Mouse (Mus musculus): ENCODE measurements around the gene Clic4. TPM values are rescaled to one million over a fixed set of nuclear protein-coding genes. Genes with fewer than 3 reads are reported as not detected.
A peak's percentile ranks its signal among the peaks of the same experiment; 100 is the strongest.
"Not testable (repeated sequence)": the region's sequence is repeated elsewhere in the genome, so short reads cannot be mapped to it uniquely, and the experiment has no call there.

The Clic4 gene
- total RNA-seq, 2 experiments from 2014 or later, result 27.1 to 27.6 TPM

GRCm38 (mm10) chr4:135219652-135220051 lies 53.0 kb downstream of the Clic4 start:
- DNase-seq (ENCODE audit: extremely low spot score in 1 of 2, low spot score in 2 of 2), result peak; percentile 62 to 83
- intact Hi-C loops (cut with DNase I), result loop anchor here (2.0 to 5.0 kb wide), 2 partner anchors 48 to 99 kb away; no protein-coding TSS in a partner anchor

- intact Hi-C loops (cut with DNase I), result no loop called here
- DNase-seq (ENCODE audit: extremely low spot score in 1 of 2, low spot score in 2 of 2), result no peak
Observed at GRCm38 (mm10) chr4:135209846-135210245, 62.8 kb downstream of the Clic4 start.

- intact Hi-C loops (cut with DNase I), result loop anchor here (2.0 kb wide), 1 partner anchor 261 kb away; no protein-coding TSS in a partner anchor
- peak; percentile 76 to 91 for DNase-seq (ENCODE audit: extremely low spot score in 1 of 2, low spot score in 2 of 2)
Observed at GRCm38 (mm10) chr4:135205711-135206600, 66.7 kb downstream of the Clic4 start.

- intact Hi-C loops (cut with DNase I), result no loop called here
Observed at GRCm38 (mm10) chr4:135205254-135205653, 67.4 kb downstream of the Clic4 start.

GRCm38 (mm10) chr4:135204666-135205065 lies 67.9 kb downstream of the Clic4 start:
- intact Hi-C loops (cut with DNase I), result no loop called here
- no peak for DNase-seq (ENCODE audit: extremely low spot score in 1 of 2, low spot score in 2 of 2)

More at GRCm38 (mm10) chr4:135205254-135205653, 67.4 kb downstream of the Clic4 start:
- no peak for DNase-seq (ENCODE audit: extremely low spot score in 1 of 2, low spot score in 2 of 2)

GRCm38 (mm10) chr4:135203806-135204560 lies 68.6 kb downstream of the Clic4 start:
- intact Hi-C loops (cut with DNase I), result no loop called here
- no peak for DNase-seq (ENCODE audit: extremely low spot score in 1 of 2, low spot score in 2 of 2)

- intact Hi-C loops (cut with DNase I), result no loop called here
- DNase-seq (ENCODE audit: extremely low spot score in 1 of 2, low spot score in 2 of 2), result no peak
Observed at GRCm38 (mm10) chr4:135203279-135203678, 69.3 kb downstream of the Clic4 start.

DNA sequence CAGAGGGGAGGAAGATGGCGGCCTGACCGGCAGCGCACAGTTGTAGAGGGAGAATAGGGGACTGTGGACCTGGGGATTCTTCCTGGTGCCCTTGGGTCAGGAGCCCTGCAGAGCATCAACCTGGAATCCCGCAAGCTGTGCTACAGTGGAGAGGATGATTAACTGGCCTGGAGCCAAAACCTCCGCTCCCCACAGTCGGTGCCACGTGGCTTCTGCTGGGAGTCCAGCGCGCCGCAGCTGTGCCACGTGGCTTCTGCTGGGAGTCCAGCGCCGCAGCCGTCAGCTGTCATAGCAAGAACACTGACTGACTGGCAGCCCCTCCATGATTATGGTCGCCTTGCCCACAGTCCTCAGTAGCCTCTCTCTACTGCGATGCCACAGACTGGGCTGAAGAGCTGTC lies 70.8 kb downstream of the Clic4 start:
- intact Hi-C loops (cut with DNase I), result no loop called here

GRCm38 (mm10) chr4:135197857-135198256 lies 74.8 kb downstream of the Clic4 start:
- intact Hi-C loops (cut with DNase I), result no loop called here
- DNase-seq (ENCODE audit: extremely low spot score in 1 of 2, low spot score in 2 of 2), result no peak

More for the DNA sequence above, 70.8 kb downstream of the Clic4 start:
- DNase-seq (ENCODE audit: extremely low spot score in 1 of 2, low spot score in 2 of 2), result no peak

DNA sequence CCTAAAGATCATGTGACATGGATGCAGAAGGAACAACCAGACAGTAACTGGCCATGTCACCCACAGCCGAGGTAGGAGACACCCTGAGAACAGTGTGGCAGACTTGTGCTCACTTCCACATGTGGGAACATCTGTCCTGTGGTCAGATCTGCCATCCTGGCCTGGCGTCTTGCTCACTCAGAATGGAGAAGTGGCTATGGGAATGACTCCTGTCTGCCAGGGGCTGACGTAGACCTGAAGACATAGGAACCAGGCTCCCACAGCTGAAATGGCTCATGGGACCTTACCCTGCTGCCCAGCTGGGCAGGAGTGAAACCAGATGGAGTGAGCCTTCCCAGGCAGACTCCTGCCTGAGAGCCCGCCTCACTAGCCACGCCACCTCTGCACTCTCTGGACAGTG lies 79.8 kb downstream of the Clic4 start:
- intact Hi-C loops (cut with DNase I), result no loop called here

GRCm38 (mm10) chr4:135191604-135192003 lies 81.0 kb downstream of the Clic4 start:
- no peak for DNase-seq (ENCODE audit: extremely low spot score in 1 of 2, low spot score in 2 of 2)
- intact Hi-C loops (cut with DNase I), result no loop called here

More for the DNA sequence above, 79.8 kb downstream of the Clic4 start:
- DNase-seq (ENCODE audit: extremely low spot score in 1 of 2, low spot score in 2 of 2), result no peak

DNA sequence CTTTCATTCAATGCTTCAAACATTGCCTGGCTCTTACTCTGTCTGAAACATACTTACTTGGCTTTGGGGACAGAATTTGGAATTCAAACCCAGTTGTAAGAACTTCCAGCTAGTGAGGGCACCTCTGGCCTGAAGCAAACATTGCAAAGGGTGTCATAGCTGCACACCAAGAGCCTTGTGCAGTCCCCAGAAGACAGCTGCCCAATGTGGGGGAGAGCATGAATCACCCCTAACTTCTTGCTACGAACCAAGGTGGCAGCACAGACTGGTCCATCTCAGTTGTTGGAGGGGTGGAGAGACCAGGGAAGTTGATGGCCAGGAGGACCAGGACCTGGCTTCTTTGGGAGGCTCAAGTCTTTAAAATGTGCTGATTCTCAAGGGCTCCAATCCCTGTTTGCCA lies 81.4 kb downstream of the Clic4 start:
- intact Hi-C loops (cut with DNase I), result no loop called here
- DNase-seq (ENCODE audit: extremely low spot score in 1 of 2, low spot score in 2 of 2), result no peak

GRCm38 (mm10) chr4:135190364-135190763 lies 82.2 kb downstream of the Clic4 start:
- intact Hi-C loops (cut with DNase I), result no loop called here

DNA sequence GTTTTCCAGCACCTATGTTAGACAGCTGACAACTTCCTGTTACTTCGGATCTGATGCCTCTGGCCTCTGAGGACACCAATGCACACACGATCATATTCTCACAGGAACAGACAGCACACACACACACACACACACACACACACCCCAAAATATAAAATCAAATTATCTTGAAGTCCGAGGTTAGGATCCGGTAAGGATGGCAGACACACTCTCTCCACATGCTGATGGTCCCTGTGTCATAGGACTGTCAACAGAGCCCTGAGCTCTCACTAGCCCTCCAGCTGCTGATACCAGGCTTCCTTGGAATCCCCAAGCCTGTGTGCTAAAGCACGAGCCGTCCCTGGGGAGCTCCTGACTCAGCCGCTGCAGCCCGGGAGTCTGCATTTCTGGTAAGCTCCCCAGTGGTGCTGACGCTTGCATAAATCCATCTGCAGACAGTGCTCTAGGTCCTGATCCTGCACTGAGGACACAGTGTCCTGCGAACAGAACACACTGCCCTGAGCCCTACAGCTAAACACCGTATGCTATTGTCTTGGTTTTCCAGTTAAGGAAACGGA lies 83.1 kb downstream of the Clic4 start:
- DNase-seq (ENCODE audit: extremely low spot score in 1 of 2, low spot score in 2 of 2), result no peak
- intact Hi-C loops (cut with DNase I), result no loop called here

More at GRCm38 (mm10) chr4:135190364-135190763, 82.2 kb downstream of the Clic4 start:
- no peak for DNase-seq (ENCODE audit: extremely low spot score in 1 of 2, low spot score in 2 of 2)

GRCm38 (mm10) chr4:135184277-135184676 lies 88.3 kb downstream of the Clic4 start:
- intact Hi-C loops (cut with DNase I); DNase-seq (ENCODE audit: extremely low spot score in 1 of 2, low spot score in 2 of 2): not testable (repeated sequence)

GRCm38 (mm10) chr4:135181819-135182218 lies 90.8 kb downstream of the Clic4 start:
- intact Hi-C loops (cut with DNase I), result no loop called here
- DNase-seq (ENCODE audit: extremely low spot score in 1 of 2, low spot score in 2 of 2), result no peak

GRCm38 (mm10) chr4:135179077-135179481 lies 93.5 kb downstream of the Clic4 start:
- intact Hi-C loops (cut with DNase I), result no loop called here
- no peak for DNase-seq (ENCODE audit: extremely low spot score in 1 of 2, low spot score in 2 of 2)

DNA sequence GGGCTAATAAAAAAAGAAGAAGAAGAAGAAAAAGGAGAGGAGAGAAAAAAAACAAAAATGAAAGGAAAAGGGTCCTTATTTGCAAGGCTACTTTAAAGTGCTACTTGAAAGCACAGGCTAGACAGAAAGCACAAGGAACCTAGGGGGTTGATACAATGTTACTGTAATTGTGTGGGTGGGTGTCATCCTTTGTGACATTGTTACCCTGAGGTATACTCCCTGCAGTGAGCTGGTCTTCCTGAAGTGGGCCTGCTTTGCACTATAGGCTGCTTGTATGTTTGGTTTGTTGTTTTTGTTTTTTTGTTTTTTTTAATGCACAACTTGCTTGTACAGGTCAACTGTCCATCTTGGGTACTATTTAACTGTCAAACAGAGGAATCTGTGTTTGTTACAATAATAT lies 95.0 kb downstream of the Clic4 start:
- DNase-seq (ENCODE audit: extremely low spot score in 1 of 2, low spot score in 2 of 2), result no peak
- intact Hi-C loops (cut with DNase I), result no loop called here

- intact Hi-C loops (cut with DNase I), result no loop called here
- DNase-seq (ENCODE audit: extremely low spot score in 1 of 2, low spot score in 2 of 2), result no peak
Observed at GRCm38 (mm10) chr4:135175406-135176120, 97.1 kb downstream of the Clic4 start.

All from left cerebral cortex, postnatal 10 days (tissue).